Mouse (Mus musculus): Measurements from ENCODE around the gene Kndc1.

DNA sequence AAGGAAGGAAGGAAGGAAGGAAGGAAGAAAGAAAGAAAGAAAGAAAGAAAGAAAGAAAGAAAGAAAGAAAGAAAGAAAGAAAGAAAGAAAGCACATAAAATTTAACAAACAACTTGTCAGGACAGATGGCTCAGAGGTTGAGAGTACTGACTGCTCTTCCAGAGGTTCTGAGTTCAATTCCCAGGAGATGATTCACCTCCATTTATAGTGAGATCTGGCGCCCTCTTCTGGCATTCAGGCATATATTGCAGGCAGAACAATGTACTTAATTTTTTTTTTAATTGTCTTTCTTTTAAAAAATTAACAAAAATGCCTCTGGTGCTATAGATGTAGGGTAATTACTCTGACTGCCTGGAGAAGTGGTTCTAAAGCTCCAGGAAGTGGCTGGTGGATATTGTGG, 21.8 kb downstream of the Kndc1 start:
- TF ChIP-seq POLR2A (IDR thresholded peaks at IDR 0.05; ENCODE audit: borderline replicate concordance, low read depth, low read length) (no peak), CTCF (IDR thresholded peaks at IDR 0.05; ENCODE audit: low read depth, low read length) (no peak)

Measured in bone marrow macrophage, adult 2 months (primary cell).